Mouse (Mus musculus): ENCODE measurements around the gene Smg7. TPM values are rescaled to one million over a fixed set of nuclear protein-coding genes. Genes with fewer than 3 reads are reported as not detected.
A peak's percentile ranks its signal among the peaks of the same experiment; 100 is the strongest.
"Not testable (repeated sequence)": the region's sequence is repeated elsewhere in the genome, so short reads cannot be mapped to it uniquely, and the experiment has no call there.

Gene Smg7
- 24.3 and 27.9 TPM in 2 replicates for polyA plus RNA-seq (2012; rRNA removed)

- peak; percentile 73 for DNase-seq (ENCODE audit: low spot score)
Observed at GRCm38 (mm10) chr1:152901765-152902664, at the start of gene Smg7. TSS of gene Smg7 (minus strand) at chr1:152902646.

- no peak for DNase-seq (ENCODE audit: low spot score)
Observed at GRCm38 (mm10) chr1:152942977-152943376, 40.5 kb upstream of the Smg7 start.

GRCm38 (mm10) chr1:152936365-152936764 is 33.9 kb upstream of the Smg7 start:
- DNase-seq (ENCODE audit: low spot score) = no peak

GRCm38 (mm10) chr1:152935476-152935875 is 33.0 kb upstream of the Smg7 start:
- DNase-seq (ENCODE audit: low spot score) = no peak

GRCm38 (mm10) chr1:152933962-152934361 is 31.5 kb upstream of the Smg7 start:
- no peak for DNase-seq (ENCODE audit: low spot score)

GRCm38 (mm10) chr1:152921786-152922185 is 19.3 kb upstream of the Smg7 start:
- DNase-seq (ENCODE audit: low spot score) = no peak

GRCm38 (mm10) chr1:152917626-152918025 is 15.2 kb upstream of the Smg7 start:
- no peak for DNase-seq (ENCODE audit: low spot score)

GRCm38 (mm10) chr1:152916936-152917335 is 14.5 kb upstream of the Smg7 start:
- DNase-seq (ENCODE audit: low spot score) = no peak

GRCm38 (mm10) chr1:152915766-152916165 is 13.3 kb upstream of the Smg7 start:
- no peak for DNase-seq (ENCODE audit: low spot score)

- DNase-seq (ENCODE audit: low spot score) = no peak
Observed at GRCm38 (mm10) chr1:152913483-152914460, 11.3 kb upstream of the Smg7 start.

- DNase-seq (ENCODE audit: low spot score) = peak; percentile 50
Observed at GRCm38 (mm10) chr1:152904469-152904868, 2.0 kb upstream of the Smg7 start.

GRCm38 (mm10) chr1:152903591-152904135 is 1.2 kb upstream of the Smg7 start:
- peak; percentile 48 for DNase-seq (ENCODE audit: low spot score)

- DNase-seq (ENCODE audit: low spot score) = peak; percentile 94
Observed at GRCm38 (mm10) chr1:152902665-152903516, 445 bp upstream of the Smg7 start.

- DNase-seq (ENCODE audit: low spot score) = no peak
Observed at GRCm38 (mm10) chr1:152901419-152901764, 1.1 kb downstream of the Smg7 start.

- not testable (repeated sequence) for DNase-seq (ENCODE audit: low spot score)
Observed at GRCm38 (mm10) chr1:152888086-152888485, 14.4 kb downstream of the Smg7 start.

- no peak for DNase-seq (ENCODE audit: low spot score)
Observed at GRCm38 (mm10) chr1:152871031-152871430, 31.4 kb downstream of the Smg7 start.

GRCm38 (mm10) chr1:152869901-152870300 is 32.5 kb downstream of the Smg7 start:
- DNase-seq (ENCODE audit: low spot score) = no peak

- no peak for DNase-seq (ENCODE audit: low spot score)
Observed at GRCm38 (mm10) chr1:152846856-152847255, 55.6 kb downstream of the Smg7 start.

- DNase-seq (ENCODE audit: low spot score) = no peak
Observed at GRCm38 (mm10) chr1:152845211-152845730, 57.2 kb downstream of the Smg7 start.

- DNase-seq (ENCODE audit: low spot score) = no peak
Observed at GRCm38 (mm10) chr1:152844634-152845033, 57.8 kb downstream of the Smg7 start.

- no peak for DNase-seq (ENCODE audit: low spot score)
Observed at GRCm38 (mm10) chr1:152841057-152841456, 61.4 kb downstream of the Smg7 start.

Data from urinary bladder, adult 2 months (tissue).